Mouse (Mus musculus): ENCODE data around the gene Arnt2.

Gene Arnt2

GRCm38 (mm10) chr7:84349976-84350375 is 60.0 kb downstream of the Arnt2 start:
- no peak for DNase-seq (ENCODE audit: low read depth in 1 of 2, low spot score in 2 of 2)

DNA sequence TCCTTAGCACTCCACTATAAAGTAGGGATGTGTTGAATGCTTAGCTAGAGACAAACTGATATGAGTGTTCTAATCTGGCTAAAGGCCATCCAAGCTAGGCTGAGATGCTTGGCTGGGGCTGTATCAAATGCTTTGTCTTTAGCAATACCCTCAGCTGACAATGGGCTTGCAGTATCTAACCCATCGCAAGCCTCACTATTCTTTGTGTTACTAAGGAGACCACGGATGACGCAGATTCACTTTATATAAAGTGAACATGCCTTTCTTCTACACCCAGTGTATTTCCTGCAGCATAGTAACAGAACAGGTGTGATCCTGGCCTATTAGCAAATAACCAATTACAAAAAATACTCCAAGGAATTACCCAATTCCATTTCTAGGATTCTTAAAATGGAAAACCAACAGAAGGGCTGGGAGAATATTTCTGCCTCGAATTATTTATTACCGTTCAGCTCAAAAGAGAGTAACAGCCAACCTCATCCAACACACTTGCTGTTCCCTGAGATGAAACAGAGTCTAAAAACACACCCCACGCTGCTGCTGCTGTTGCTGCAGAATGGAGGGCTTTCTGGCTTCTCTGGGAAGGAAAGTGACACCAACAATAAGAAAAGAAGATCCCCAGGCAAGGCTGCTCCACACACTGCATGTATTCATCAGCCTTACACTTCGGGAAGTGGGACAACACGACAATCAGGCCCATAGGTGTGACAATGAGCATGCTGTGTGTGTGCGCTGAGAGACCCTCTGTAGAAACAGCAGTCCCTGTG is 61.6 kb downstream of the Arnt2 start:
- no peak for DNase-seq (ENCODE audit: low read depth in 1 of 2, low spot score in 2 of 2)

GRCm38 (mm10) chr7:84343160-84343559 is 66.8 kb downstream of the Arnt2 start:
- no peak for DNase-seq (ENCODE audit: low read depth in 1 of 2, low spot score in 2 of 2)

- DNase-seq (ENCODE audit: low read depth in 1 of 2, low spot score in 2 of 2), result no peak
Observed at GRCm38 (mm10) chr7:84341001-84341400, 69.0 kb downstream of the Arnt2 start.

GRCm38 (mm10) chr7:84339186-84339585 is 70.8 kb downstream of the Arnt2 start:
- no peak for DNase-seq (ENCODE audit: low read depth in 1 of 2, low spot score in 2 of 2)

- DNase-seq (ENCODE audit: low read depth in 1 of 2, low spot score in 2 of 2), result no peak
Observed at GRCm38 (mm10) chr7:84337768-84338167, 72.2 kb downstream of the Arnt2 start.

DNA sequence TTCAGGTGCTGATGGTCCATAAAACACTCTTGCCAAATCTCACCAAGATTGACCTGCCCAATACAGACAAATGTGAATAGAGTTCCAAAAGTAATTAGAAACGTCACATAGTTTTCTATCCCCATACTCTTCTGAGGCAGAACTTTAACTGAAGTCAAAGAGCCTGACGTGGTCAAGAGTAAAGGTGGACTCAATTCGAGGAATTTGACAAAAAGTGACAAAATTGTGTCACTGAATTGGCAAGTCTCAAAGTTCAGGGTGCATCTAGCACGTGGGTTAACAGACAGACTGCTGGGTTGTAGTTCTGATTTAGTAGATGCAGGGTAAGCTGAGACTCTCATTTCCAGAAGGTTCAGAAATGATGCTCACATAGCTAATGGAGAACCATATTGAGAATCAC is 73.1 kb downstream of the Arnt2 start:
- no peak for DNase-seq (ENCODE audit: low read depth in 1 of 2, low spot score in 2 of 2)

DNA sequence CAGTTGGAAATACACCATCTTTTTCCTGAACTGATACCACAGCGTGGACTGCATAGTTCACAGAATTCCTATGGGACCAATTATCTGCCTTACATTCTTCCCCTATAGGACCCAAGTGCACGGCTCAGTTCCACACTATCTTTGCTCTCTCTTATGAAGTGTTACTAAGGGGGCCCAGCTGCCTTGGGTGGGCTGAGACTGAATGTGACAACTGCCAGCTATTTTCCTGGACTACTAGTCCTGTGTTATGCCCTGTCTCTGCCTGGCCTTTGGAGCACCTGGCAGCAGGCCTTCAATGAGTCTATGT is 73.4 kb downstream of the Arnt2 start:
- DNase-seq (ENCODE audit: low read depth in 1 of 2, low spot score in 2 of 2), result no peak

DNA sequence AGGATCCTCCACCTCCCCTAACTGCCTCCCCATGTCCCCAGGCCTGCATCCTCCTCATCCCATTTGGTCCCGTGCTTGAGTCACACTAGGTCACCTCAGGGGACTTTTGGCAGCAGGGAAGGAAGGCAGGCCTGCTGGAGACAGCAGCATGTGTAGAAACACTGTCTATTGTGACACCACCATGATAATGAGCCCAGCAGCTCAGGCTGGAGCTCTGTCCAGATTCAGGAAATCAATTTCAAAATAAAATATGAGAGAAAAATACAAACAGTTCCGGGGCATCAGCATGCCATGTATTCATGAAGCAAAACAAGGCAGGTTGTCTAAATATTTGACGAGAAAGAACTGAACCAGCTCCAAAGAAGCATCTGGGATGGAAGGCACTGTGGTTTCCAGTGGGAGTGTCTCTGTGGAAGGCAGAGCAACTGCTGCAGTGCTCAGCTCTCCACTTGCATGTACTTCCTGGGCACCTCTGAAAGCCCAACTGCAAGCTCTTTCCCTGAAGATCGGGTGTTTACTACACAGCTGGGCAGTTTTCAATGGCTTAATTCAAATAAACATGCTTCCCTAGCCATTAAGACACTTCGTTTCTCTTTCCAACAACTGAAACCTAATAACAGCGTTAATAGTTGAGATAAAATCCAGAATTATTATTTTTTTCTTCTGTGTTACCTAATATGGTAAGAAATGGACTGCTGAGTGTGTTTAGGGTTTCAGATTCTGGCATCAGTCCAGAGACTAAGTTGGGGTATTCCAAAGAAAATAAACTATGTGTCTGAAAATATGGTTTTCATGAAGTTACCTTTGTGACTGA is 74.0 kb downstream of the Arnt2 start:
- DNase-seq (ENCODE audit: low read depth in 1 of 2, low spot score in 2 of 2), result no peak

GRCm38 (mm10) chr7:84333996-84334395 is 76.0 kb downstream of the Arnt2 start:
- DNase-seq (ENCODE audit: low read depth in 1 of 2, low spot score in 2 of 2), result no peak

DNA sequence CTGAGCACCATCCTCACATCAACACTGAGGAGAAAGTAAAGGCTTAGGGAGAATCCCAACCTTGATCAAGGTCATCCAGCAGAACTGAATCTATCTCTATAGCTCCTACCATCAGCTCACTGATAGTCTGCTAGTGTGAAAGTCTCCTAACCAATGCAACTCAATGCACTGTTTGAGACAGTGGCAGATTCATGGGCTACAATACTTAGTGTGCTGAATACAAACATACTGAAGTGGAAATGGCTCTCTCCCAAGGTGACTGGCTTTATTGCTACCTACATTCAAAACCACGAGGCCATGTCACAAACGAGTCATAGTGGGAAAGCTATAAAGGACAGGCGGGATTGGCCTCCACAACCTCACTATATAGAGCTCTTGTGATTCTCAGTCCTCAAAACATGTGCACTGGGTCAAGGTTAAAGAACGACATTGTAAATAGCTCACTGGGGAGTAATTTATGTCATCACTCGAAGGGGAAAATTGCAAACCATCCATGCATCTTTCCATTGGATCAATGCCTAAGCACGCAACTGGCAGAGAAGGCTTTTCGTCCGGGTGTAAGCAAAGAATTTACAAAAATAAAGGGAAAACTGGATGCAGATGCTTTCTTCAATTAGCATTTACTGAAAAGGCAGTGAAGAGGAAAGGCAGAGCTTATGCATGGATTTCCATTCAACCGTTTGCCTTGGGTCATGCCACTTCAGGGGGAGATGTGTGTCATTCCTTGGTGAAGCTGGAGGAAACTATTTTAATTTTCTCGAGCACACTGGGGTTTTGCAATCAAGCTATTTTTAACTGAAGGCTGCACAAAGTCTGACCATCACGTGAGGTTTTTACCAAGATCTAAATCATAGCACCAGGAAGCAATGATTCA is 77.4 kb downstream of the Arnt2 start:
- no peak for DNase-seq (ENCODE audit: low read depth in 1 of 2, low spot score in 2 of 2)

DNA sequence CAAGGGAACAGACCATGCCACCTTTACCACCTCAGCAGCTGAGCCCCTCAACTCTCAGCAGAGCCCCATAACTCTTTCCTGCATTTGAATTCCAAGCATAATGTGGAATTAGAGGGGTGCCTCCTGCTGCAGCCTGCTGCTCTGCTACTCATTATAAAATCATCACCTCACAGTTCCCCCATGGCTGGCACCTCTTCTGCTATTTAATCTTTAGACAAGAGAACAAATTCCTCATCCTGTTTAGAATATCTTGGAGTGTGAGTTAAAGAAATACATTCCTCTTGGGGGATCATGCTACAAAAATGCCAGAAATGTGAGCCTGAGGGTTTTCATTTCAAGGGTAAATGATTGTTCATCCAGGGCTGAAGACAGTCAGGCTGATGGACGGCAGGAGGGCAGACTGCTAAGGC is 80.8 kb downstream of the Arnt2 start:
- no peak for DNase-seq (ENCODE audit: low read depth in 1 of 2, low spot score in 2 of 2)

DNA sequence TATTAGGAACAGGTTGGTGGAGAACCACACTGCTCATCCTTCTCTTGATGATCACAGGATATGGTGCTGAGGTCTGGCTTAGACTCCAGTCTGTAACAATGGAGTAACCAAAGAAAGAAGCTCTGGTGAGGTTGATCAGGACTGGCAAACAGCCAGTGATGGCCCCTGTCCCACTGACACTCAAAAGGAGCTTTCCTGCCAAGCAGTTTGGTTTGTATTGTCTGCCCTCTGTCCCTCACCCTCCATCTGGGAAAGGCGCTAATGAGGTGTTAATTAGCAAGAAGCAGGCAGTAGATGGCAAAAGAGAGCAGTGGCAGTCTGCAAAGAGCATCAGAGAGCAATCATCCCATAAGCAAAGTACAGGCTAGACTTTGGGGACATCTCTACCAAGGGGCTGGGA is 81.2 kb downstream of the Arnt2 start:
- no peak for DNase-seq (ENCODE audit: low read depth in 1 of 2, low spot score in 2 of 2)

- DNase-seq (ENCODE audit: low read depth in 1 of 2, low spot score in 2 of 2), result no peak
Observed at GRCm38 (mm10) chr7:84325570-84326328, 84.2 kb downstream of the Arnt2 start.

- no peak for DNase-seq (ENCODE audit: low read depth in 1 of 2, low spot score in 2 of 2)
Observed at GRCm38 (mm10) chr7:84321542-84321941, 88.4 kb downstream of the Arnt2 start.

DNA sequence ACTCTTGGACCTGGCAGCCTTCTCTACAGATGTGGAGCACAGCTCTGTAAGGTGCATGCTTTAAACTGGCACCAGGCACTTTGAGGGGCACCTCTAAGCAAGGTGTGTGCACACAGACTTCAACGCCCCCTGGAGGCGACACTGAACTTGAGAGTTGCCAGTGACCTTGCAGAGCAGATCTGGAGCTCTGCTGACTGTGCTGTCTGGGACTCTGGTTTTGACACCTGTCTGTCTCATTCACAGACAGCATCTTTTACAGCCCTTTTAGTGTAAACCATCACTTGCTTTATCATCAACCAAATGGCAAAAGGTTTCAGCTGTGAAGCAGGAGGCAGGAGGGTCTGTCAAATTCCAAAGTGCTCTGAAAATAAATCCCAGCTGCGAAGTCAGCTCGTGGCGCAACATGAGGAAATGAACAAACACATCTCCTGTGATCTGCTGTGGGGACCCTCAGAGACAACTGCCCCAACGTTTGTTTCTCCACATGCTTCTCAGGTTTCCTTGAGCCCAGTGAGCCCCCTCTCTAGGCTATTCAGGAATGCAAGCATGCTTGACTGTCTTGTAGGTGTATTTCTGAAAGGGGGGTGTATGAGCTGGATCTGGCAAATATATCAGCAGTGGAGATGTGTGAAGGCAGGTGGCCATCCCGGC is 94.5 kb downstream of the Arnt2 start:
- DNase-seq (ENCODE audit: low read depth in 1 of 2, low spot score in 2 of 2), result no peak

DNA sequence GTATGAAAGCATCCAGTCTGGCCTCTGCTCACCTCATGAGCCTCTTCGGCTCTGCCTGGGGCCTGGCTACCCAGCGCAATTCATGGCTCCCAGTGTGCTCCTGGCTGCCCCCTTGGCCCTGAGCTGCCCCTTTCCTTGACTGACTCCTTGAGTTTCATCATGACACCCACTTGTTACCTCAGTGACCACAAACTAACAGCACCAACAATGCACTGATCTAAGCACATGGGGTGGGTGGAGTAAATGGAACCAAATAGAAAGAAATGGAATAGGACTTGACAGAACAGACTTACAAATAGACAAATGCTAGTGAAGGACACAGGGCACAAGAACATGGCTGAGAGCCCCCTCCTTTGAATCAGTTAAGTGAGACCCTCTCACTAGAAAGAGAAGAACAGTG is 95.2 kb downstream of the Arnt2 start:
- no peak for DNase-seq (ENCODE audit: low read depth in 1 of 2, low spot score in 2 of 2)

DNA sequence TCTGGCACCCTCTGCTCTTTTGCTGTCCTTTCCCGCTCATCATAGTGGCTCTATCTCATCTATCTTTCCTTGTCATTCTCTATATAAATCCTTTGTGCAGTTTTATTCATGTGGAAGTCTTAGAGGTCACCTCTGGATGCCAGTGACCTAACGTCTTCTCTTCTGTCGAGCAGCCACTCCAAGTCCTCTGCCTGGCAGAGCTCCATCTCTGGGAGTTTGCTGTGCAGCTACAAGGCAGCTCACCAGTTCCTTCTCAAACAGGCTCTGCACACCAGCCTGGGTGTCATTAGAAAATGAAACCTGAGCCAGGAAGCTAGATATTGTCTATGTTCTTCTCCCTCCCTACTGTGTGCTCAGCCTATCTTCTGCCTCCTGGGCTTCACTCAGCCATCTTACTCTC is 98.4 kb downstream of the Arnt2 start:
- no peak for DNase-seq (ENCODE audit: low read depth in 1 of 2, low spot score in 2 of 2)

DNA sequence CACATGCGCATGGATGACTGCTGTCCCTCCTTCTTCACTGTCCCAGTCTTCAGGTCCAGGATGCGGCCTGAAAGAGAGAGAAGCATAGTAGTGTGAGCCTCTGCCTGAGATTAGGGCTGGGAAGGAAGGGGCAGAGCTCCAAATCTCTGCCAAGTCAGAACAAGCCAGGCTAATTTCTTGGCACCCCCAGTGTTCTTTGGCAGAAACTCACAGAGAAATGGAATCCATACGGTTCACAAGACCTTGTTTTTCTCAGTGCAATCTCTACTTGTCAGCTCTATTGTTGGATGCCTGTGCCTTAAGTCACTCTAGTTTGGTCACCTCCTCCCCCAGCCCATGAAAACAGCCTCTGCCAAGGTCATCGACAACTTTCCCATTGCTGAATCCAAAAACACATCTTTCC is 99.1 kb downstream of the Arnt2 start:
- DNase-seq (ENCODE audit: low read depth in 1 of 2, low spot score in 2 of 2), result no peak

GRCm38 (mm10) chr7:84307329-84307925 is 102.5 kb downstream of the Arnt2 start:
- DNase-seq (ENCODE audit: low read depth in 1 of 2, low spot score in 2 of 2), result no peak

All from monocyte, adult 2 months (primary cell).